ENCODE assay signal across 16 mouse cellular contexts in genomic region chr3:143949656-143950055, GRCm38 (mm10).
DNase-seq lines count a peak whose midpoint lies in the region; ATAC-seq lines count a peak whose summit lies in the region.
"Had no signal": no experiment of that assay in that cellular context is flagged by ENCODE, and none has a peak within 500 bp of the region (broad histone marks: within the 10 kb centered on the region; RNA-seq: fewer than 3 reads in every experiment).

No protein-coding gene starts in this region.

- H3K4me3 ChIP-seq in forebrain, embryonic 10.5 days = no peak overlapping the region
- no peak overlapping the region for H3K4me3 ChIP-seq in forebrain, embryonic 16.5 days (replicated peaks; ENCODE audit: low read length)
- no peak overlapping the region for H3K4me3 ChIP-seq in lung, embryonic 16.5 days (ENCODE audit: low read length)
- no peak overlapping the region for H3K4me3 ChIP-seq in hindbrain, embryonic 15.5 days
- H3K4me3 ChIP-seq: heart, embryonic 15.5 days; lung, embryonic 15.5 days had no signal

- H3K27ac ChIP-seq in forebrain, embryonic 10.5 days = 0 out of 2 replicates have a peak overlapping the region, but pooled peaks have one; percentile 13
- H3K27ac ChIP-seq in forebrain, embryonic 16.5 days (ENCODE audit: low read length) = no peak overlapping the region
- H3K27ac ChIP-seq in lung, embryonic 16.5 days (ENCODE audit: low read length) = no peak overlapping the region
- H3K27ac ChIP-seq in hindbrain, embryonic 15.5 days (replicated peaks) = no peak overlapping the region
- H3K27ac ChIP-seq: heart, embryonic 15.5 days; lung, embryonic 15.5 days had no signal

- peaks cover 55% of the 10 kb centered on the region for H3K27me3 ChIP-seq in forebrain, embryonic 10.5 days (ENCODE audit: poor library complexity, severe bottlenecking)
- peaks cover 2% of the 10 kb centered on the region; the same call in 1 of the 2 replicates for H3K27me3 ChIP-seq in forebrain, embryonic 16.5 days (replicated peaks; ENCODE audit: control insufficient read depth, insufficient read depth, low read length)
- no peaks in the 10 kb centered on the region for H3K27me3 ChIP-seq in lung, embryonic 16.5 days (ENCODE audit: control insufficient read depth, insufficient read depth, low read depth, low read length)
- H3K27me3 ChIP-seq in hindbrain, embryonic 15.5 days = no peaks in the 10 kb centered on the region
- H3K27me3 ChIP-seq: heart, embryonic 15.5 days; lung, embryonic 15.5 days had no signal

- H3K4me1 ChIP-seq in forebrain, embryonic 10.5 days = peaks cover 40% of the 10 kb centered on the region
- peaks cover 11% of the 10 kb centered on the region for H3K4me1 ChIP-seq in forebrain, embryonic 16.5 days (replicated peaks; ENCODE audit: control insufficient read depth, insufficient read depth, low read length)
- H3K4me1 ChIP-seq in lung, embryonic 16.5 days (replicated peaks; ENCODE audit: control insufficient read depth, insufficient read depth, low read length) = no peaks in the 10 kb centered on the region
- peaks cover 6% of the 10 kb centered on the region for H3K4me1 ChIP-seq in hindbrain, embryonic 15.5 days (replicated peaks)
- H3K4me1 ChIP-seq: heart, embryonic 15.5 days had no signal

- H3K4me2 ChIP-seq in forebrain, embryonic 16.5 days (ENCODE audit: low read length) = no peak overlapping the region
- no peak overlapping the region for H3K4me2 ChIP-seq in lung, embryonic 16.5 days (ENCODE audit: low read depth, low read length)
- H3K4me2 ChIP-seq in hindbrain, embryonic 15.5 days = no peak overlapping the region
- H3K4me2 ChIP-seq: heart, embryonic 15.5 days; lung, embryonic 15.5 days had no signal

- H3K9ac ChIP-seq in forebrain, embryonic 16.5 days (replicated peaks; ENCODE audit: low read depth, low read length) = no peak overlapping the region
- no peak overlapping the region for H3K9ac ChIP-seq in lung, embryonic 16.5 days (ENCODE audit: low read length)
- H3K9ac ChIP-seq in hindbrain, embryonic 15.5 days = no peak overlapping the region
- H3K9ac ChIP-seq: heart, embryonic 15.5 days; lung, embryonic 15.5 days had no signal

- no peaks in the 10 kb centered on the region for H3K9me3 ChIP-seq in forebrain, embryonic 10.5 days
- H3K9me3 ChIP-seq in forebrain, embryonic 16.5 days (ENCODE audit: control insufficient read depth, low read length) = no peaks in the 10 kb centered on the region
- no peaks in the 10 kb centered on the region for H3K9me3 ChIP-seq in lung, embryonic 16.5 days (ENCODE audit: control insufficient read depth, low read length)
- no peaks in the 10 kb centered on the region for H3K9me3 ChIP-seq in hindbrain, embryonic 15.5 days
- H3K9me3 ChIP-seq: heart, embryonic 15.5 days; lung, embryonic 15.5 days had no signal

- WGBS in forebrain, embryonic 10.5 days = 29% methylated on average over 8 of the region's 8 CpGs
- WGBS in forebrain, embryonic 16.5 days = 11% methylated on average over 8 of the region's 8 CpGs
- WGBS in lung, embryonic 16.5 days = 41% methylated on average over 8 of the region's 8 CpGs
- WGBS in hindbrain, embryonic 15.5 days = 25% methylated on average over 8 of the region's 8 CpGs

- no peaks in the 10 kb centered on the region for H3K36me3 ChIP-seq in forebrain, embryonic 10.5 days (replicated peaks)
- no peaks in the 10 kb centered on the region for H3K36me3 ChIP-seq in forebrain, embryonic 16.5 days (ENCODE audit: control insufficient read depth, insufficient read depth)
- H3K36me3 ChIP-seq in lung, embryonic 16.5 days (ENCODE audit: control insufficient read depth, insufficient read depth, low read length) = no peaks in the 10 kb centered on the region
- H3K36me3 ChIP-seq in hindbrain, embryonic 15.5 days = no peaks in the 10 kb centered on the region
- H3K36me3 ChIP-seq: heart, embryonic 15.5 days; lung, embryonic 15.5 days had no signal

- ATAC-seq in forebrain, embryonic 16.5 days = no peak
- ATAC-seq in lung, embryonic 16.5 days (ENCODE audit: low read depth) = 0 out of 2 replicates have a peak, but pooled peaks have one; percentile 23
- peak; percentile 30; the same call in 1 of the 2 replicates for ATAC-seq in hindbrain, embryonic 15.5 days (ENCODE audit: low FRiP score, low read depth)

- no peak for DNase-seq in forebrain, embryonic 10.5 days (ENCODE audit: extremely low spot score, low spot score)
- DNase-seq in lung, postnatal 25 days (ENCODE audit: low spot score) = no peak
- DNase-seq in embryo, embryonic 10 days (ENCODE audit: low spot score) = peak; percentile 53
- no peak for DNase-seq in cerebellum, postnatal 4 days (ENCODE audit: low spot score in 2 of 2)
- DNase-seq in urinary bladder, adult 18-20 months (ENCODE audit: low spot score in 2 of 2) = no peak
- DNase-seq: cerebellum, adult 9-11 months; gastrocnemius, postnatal 10 days; kidney, adult 8-10 months; layer of hippocampus, adult 9-11 months; right cerebral cortex, adult 18-20 months; thymus, postnatal 36 days had no signal
